Mouse (Mus musculus) B cell, adult 62 days (primary cell): ENCODE measurements around the gene Zfx. TPM values are rescaled to one million over a fixed set of nuclear protein-coding genes. Genes with fewer than 3 reads are reported as not detected.

Experiments used
- total RNA-seq: library from RNA; stranded (reverse); gene quantifications from 4 replicates; pipeline ENCODE4 v1.2.4, GENCODE M21; 2023

Zfx gene
- 45.8 to 60.0 TPM (median 54.7 TPM) in 4 replicates for total RNA-seq

DNA sequence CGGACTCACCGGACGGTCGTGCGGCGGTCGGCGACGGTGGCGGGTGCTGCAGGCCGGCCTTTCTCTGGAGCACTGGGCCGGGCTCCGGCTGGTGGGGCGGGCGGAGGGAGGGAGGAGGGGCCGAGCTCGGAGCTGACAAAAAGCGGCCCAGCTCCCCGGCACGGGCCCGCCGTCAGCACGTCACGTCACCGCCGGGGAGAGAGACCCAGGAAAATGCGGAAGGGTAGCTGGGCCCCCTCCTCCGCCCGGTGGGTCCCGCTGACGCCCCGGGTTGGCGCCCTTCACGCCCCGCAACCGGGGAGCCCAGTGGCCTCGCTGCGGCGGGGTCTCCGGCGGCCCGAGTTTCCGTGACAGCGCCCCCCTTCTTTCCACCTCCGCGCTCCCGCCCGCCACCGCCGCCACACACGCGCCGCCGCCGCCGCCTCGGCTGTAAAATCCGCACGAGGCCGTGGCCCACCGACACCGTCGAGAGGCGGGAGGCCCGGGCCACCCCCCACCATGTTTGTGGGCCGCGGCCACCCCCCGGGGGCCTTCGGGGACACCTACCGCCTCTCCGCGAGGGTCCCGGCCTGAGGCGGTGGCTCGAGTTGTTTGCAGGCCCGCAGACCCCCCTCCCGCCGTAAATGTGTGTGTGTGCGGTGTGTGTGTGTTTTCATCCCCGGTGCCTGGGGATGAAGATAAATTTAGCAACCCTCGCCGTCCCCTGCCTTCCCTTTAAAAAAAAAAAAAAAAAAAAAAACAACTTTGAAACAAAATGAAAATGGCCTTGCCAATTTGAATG lies at the start of gene Zfx:
Zfx (minus strand) TSS at position 644 of the 781 bp plus-strand sequence.

Other genes with a start within 250 kb of the Zfx start
- not detected in 4 replicates for gene AU015836, start 155.0 kb downstream of the Zfx start, total RNA-seq
- gene Eif2s3x, start 89.2 kb upstream of the Zfx start, total RNA-seq = 94.4 to 103 TPM (median 101 TPM) in 4 replicates
- 22.3 to 25.5 TPM (median 23.4 TPM) in 4 replicates for gene Klhl15, start 110.9 kb upstream of the Zfx start, total RNA-seq
- 0.33 to 0.69 TPM (median 0.58 TPM) in 4 replicates for gene Fam90a1b, start 243.1 kb upstream of the Zfx start, total RNA-seq
- gene Apoo, start 243.4 kb upstream of the Zfx start, total RNA-seq = 6.4 to 11.1 TPM (median 10.3 TPM) in 4 replicates